Mouse (Mus musculus) brain, adult 2 months (tissue): ENCODE results near the gene 2310022B05Rik.

ENCODE experiments used
- DNase-seq: peaks from one replicate; pipeline ENCODE4 v3.0.0; 2011; ENCODE audit warnings: low read depth, low spot score

The 2310022B05Rik gene

DNA sequence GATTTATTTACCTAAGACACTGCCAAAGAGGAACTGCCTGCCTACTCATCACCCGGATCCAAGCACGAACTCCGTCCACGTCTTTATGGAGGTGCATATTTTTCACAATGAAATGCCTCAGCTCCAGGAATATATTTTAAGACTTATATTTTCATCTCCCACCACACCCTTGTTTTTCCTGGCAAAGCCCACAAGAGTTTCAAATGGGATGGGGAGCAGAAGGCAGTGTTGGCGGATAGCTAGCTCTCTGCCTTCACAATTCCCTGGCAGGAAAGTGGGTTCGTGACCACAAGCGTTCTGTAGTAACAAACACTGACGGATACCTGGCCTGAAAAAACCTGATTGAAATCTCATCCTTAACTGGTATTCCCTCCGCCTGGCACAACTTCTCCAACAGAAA, 1.4 kb downstream of the 2310022B05Rik start:
- peak; percentile 87 for DNase-seq

DNA sequence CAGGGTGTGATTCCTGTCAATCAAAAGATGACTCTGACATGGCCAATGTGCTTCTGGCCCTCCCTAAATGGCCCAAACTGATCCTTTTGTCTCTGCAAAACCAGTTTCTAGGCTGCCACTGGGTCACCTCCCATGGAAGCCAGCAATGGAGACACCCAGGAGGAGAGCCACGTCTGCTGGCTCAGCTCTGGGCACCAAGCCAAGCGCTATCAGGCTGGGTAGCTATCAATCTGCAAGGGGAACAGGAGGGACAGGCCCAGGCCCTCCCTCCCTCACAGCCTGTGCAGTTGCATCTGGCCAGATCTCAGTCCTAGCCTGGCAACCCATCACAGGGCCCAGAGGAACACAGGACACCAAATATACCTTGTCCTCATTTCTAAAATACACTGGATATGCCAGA, 4.8 kb downstream of the 2310022B05Rik start:
- DNase-seq = peak; percentile 74

GRCm38 (mm10) chr8:124657961-124658360, 5.2 kb downstream of the 2310022B05Rik start:
- peak; percentile 30 for DNase-seq

DNA sequence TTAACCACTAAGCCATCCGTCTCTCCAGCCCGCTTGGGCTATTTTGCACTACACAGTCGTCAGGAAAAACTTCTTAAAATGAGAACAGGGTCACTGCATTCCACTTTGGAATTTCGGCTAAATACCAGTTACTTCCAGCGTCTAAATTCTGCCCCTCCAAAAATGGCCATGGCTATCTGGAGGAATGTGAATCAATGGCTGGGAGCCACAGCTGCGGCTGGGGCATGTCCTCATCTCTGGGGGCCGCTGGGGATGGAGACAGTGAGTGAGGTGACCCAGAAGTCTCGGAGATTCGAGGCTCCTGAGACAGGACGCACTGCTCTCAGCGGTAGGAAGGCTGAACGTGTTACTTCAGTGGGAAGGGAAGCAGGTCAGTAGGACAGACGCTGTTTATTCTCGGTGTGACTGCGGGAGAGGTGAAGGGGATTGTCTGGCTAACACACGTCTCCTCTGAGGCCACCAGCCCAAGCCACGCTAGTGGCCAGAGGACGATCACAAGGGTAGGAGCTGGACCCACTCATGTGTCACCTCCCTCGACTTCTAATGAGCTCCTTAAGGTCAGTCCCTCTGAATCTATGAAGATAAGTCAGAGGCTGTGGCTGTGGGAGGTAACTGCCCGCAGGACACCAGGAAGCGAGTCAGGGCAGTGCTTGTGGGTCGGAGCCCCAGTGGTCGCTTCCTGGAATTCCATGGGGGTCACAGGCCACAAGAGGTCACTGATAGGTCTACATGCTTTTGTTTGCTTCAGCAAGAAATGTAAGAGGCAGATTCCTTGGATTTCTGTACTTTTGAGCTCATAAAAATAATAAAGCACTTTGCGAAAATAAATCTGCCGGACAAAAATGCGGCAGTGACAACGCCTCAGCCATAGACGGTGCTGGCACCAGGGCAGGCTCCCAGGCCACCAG, 9.3 kb downstream of the 2310022B05Rik start:
- DNase-seq = no peak

DNA sequence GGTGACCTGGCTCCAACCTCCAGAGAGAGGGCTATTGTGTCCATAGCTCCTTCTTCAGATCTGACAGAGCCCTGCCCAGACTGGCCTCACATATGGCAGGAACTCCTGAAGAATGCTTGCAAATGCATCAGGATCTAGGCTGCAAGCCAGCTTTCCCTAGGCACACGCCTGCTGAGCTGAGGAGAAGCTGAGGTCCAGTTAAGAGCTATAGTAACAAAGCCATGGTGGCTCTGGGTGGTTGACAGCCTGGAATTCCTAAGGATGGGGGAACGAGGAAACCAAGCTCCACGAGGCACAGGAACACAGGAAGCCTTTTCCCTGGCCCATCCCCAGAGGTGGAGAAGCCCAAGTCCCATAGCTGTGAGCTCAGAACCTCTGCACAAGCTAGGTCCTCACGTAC, 10.6 kb downstream of the 2310022B05Rik start:
- DNase-seq = peak; percentile 89

- DNase-seq = no peak
Measured at GRCm38 (mm10) chr8:124651776-124652175, 11.4 kb downstream of the 2310022B05Rik start.

DNA sequence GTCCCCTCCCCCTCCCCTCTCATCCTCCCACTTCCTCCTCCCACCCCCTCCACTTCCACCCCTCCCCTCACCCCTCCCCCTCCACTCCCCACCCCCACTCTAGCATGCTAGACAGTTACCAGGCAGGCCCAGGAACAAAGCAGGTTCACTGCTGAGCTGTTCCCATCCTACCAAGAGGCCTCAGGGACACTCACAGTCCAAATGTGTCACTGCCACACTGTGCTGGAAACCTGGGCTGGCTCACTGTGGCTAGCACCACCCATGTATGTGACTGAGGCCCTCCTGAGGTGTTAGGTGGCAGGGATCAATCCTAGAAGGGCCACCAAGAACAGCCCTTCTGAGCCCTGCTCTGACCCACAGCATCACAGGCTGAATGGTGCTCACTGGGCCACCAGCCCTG, 14.9 kb downstream of the 2310022B05Rik start:
- DNase-seq = no peak

DNA sequence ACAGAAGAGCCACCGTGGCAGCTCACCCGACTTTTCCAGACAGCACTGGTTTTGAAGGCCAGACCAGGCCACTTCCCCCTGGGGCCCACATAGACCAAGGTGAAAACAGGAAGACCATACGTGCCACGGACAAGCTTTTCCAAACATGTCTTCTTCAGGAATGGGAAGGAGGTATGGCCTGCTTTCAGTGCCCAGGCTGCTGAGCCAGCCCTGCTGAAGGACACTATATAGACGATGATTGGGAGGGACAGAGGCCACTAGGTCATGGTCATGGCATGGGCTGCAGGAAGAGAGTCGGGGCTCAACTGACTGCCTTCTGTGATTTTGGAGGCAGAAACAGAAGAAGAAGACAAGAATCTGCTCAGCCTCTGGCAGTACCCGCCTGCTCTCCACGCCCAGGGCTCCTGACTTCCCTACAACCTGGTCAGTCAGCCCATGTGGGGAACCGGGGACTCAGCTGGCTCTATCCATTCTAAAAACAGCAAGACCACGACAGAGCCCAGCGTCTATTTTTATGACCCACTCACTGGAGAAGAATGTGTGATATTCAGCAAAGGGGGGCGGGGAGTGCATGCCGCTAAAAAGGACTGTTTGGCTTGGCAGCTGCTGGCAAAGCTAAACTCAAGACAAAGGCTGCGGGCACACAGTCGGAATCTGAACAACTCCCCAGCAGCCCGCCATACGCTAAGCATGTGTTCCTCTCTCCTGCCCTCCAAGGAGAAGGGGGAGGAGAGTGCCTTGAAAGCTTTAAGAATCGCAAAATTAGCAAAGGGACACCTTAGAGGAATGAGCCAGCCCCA, 19.4 kb downstream of the 2310022B05Rik start:
- peak; percentile 91 for DNase-seq

DNA sequence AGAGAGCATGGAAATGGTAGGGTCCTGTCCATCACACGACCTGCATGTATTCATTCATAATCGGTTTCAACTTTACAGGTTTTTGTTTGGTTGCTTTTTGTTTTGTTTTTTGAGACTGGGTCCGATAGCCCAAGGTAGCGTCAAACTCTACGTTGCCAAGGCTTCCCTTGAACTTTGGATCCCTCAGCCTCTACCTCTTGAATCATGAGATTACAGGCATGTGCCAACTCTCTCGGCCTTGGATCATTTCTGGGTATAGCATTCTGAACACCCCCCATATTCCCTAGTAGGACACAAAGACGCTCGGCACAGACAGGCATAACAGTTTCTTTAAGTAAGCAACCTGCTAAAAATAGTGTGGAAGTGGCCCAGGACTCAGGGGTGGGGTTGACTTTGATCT, 21.6 kb downstream of the 2310022B05Rik start:
- no peak for DNase-seq

GRCm38 (mm10) chr8:124635247-124635502, 28.0 kb downstream of the 2310022B05Rik start:
- no peak for DNase-seq

DNA sequence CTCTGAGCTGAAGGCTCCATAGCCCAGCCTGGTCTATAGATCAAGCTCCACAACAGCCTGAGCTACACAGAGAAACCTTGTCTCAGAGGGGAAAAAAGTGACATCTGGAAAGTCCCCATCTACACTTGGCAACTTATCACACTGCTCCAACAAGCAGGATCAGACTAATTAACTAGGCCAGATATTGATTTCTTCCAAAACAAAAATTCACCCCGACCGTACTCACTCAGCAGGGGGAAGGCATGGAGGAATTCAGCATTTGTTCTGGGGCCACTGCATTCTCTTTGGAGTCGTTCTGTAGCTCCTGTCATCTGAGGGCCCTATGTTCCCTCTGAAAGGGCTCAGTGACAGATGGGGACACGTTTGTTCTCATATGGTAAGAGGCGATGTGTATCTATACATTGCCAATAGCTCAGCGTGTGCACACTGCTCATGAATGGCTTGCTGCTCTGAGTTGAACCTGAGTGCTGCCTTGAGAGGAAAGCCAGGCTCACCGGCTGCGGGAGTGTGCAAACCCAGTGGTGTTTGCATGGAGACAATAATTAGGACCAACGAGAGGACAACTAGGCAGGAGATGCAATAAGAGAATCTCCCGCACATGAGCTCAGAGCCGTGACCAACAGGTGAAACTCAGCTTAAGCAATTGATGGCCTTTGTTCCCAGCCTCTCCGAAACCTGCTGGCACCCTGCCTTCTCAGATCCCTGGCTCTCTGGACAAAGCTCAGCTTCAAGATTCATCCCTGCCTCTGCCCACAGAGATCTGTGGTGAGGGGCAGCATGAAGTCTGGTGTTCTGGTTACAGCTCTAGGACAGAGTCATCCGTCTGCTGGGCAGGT, 28.5 kb downstream of the 2310022B05Rik start:
- DNase-seq = peak; percentile 61

- peak; percentile 91 for DNase-seq
Measured at GRCm38 (mm10) chr8:124633001-124633703, 30.0 kb downstream of the 2310022B05Rik start.

DNA sequence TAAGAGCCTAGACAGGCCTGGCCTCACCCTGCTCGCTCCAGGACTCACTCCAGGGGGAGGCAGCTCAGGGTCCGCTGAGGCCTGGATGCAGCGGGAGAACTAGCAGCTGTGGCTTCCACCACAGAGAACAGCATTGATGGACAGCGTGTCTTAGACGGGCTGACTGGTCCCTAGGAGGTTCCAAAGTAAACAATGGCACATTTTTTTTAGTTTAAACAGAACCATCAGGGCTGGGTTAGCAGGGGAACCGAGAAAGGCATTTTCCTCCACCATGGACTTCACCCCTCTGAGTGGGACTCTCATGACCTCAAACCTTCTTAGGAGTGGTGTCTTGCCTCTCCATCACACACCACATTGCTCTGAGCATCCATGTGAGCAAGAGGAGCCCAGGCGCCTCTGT, 31.2 kb downstream of the 2310022B05Rik start:
- DNase-seq = no peak

- DNase-seq = no peak
Measured at GRCm38 (mm10) chr8:124630891-124631290, 32.3 kb downstream of the 2310022B05Rik start.

- no peak for DNase-seq
Measured at GRCm38 (mm10) chr8:124630489-124630888, 32.7 kb downstream of the 2310022B05Rik start.

DNA sequence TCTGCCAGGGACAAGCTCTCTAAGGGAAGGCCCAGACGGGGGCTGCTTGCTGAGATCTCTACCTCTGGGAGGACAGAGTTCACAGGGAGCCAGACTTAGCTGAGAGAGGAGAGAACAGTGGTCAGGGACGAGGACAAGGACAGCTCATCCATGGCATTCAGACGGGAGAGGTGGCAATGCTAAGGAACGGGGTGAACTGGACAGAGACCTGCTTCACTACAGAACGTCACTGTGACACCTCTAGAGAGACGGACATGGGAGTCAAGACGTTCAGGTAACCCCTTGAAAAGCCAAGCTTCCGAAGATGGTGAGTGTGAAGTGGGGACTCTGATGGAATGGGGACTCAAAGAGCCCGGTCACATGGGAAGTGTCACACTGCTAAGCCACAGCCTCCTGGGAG, 36.9 kb downstream of the 2310022B05Rik start:
- no peak for DNase-seq

DNA sequence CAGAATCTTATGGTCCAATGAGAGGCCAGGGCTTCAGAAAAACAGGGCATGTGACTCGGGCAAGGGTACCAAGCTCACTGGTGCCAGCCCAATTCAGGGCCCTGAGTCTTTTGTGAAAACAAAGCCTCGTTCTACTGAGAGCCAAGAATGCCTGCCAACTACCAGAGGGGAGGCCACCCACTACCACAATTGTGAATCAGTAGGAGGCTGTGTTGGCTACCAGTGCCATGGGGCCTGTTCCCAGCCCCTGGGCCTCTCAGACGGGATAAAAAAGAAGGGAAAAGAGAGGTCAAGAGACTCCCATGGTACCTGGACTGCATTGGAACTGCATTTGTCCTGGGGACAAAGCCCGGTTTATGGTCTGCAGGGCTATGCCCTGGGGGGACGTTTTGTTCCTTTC, 41.9 kb downstream of the 2310022B05Rik start:
- DNase-seq = peak; percentile 91

GRCm38 (mm10) chr8:124618252-124618651, 44.9 kb downstream of the 2310022B05Rik start:
- DNase-seq = no peak

DNA sequence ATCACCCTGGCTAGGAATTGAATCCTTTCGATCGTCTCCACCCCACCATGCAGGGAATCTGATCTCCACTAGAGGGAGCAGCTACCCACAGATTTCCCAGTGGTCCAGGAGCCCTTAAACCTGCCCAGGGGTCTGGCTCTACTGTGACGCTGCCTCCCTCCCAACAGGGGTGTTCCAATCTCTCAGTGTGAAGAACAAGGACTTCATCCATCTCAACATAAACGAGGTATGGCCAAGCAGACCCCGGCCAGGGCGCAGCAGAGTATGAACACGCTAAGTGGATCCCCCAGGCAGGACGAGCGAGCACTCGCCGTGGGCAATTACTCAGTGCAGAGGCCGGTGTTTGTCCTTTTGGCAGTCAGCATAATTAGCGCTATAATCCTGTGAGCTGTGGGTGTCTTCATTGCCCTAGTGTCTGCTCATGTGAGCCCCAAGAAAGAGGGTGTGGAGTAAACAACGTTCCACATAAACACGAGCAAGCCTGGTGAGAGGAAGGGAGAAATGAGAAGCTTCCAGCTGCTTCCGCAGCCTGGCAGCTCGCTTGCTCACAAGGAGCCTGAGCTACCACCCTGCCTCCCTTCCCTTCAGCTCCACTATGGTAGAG, 45.8 kb downstream of the 2310022B05Rik start:
- peak; percentile 90 for DNase-seq

DNA sequence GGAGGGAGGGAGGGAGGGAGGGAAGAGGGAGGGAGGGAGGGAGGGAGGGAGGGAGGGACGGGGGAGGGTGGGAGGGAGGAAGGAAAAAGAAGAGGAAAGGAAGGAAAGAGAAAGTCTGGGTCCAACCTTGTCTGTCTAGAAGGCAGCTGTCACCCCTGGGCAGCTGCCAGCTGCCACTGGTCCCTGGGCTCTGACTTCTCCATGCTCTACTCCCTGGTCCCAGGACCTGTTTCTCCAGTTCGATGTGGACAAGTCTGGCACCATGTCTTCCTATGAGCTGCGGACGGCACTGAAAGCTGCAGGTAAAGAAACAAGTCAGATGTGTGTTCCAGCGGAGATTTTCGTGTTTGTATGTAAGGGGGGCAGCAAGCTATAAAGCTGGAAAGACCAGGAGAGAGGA, 48.8 kb downstream of the 2310022B05Rik start:
- DNase-seq = no peak

DNA sequence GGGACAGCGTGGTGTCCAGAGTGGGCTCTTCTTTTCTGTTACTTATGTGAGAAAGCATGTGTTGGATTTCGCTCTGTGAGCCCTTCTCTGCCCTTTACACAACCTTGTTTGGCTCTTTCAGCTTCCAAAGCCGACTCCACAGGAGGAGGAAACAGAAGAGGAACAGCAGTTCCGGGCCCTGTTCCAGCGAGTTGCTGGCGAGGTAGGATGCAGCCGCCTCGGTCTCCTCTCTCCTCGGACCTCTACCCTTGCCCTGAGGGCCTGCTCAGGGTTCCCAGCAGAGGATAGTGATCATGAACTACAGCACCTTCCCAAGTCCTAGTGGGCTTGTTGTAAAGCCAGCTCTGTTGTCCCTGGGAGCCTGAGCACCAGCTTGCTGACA, 54.2 kb downstream of the 2310022B05Rik start:
- peak; percentile 44 for DNase-seq
